Mouse (Mus musculus) urinary bladder, postnatal 36 days (tissue): ENCODE data around the gene Obox3.
"Not testable (repeated sequence)": the region's sequence is repeated elsewhere in the genome, so short reads cannot be mapped to it uniquely, and the experiment has no call there.

Source experiments
- DNase-seq, 2 experiments: peaks; one replicate each; pipeline ENCODE4 v3.0.0; 2022; ENCODE audit warnings: low spot score in 2 of 2, mixed read lengths in 1 of 2

The Obox3 gene

DNA sequence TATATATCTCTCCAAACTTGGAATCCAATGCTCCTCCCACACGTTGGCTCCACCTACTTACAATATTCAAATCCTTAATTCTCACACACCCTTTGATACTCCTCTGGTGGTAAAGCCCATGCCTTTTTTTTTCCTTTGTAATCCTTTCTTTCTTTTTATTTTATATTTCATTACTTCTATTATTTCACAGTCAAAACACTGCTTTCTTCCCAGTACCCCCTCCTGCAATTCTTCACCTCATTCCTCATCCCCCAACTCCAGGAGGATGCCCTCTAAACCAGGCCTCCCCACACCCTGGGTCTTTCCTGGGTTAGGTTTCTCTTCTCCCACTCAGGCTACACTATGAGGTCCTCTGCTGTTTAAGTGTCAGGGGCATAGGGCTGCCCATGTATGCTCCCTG, at the start of gene Obox3:
Gene Obox3, minus strand, starts transcription at position 101 of the 400 bp plus-strand sequence.
- DNase-seq, result not testable (repeated sequence)

DNA sequence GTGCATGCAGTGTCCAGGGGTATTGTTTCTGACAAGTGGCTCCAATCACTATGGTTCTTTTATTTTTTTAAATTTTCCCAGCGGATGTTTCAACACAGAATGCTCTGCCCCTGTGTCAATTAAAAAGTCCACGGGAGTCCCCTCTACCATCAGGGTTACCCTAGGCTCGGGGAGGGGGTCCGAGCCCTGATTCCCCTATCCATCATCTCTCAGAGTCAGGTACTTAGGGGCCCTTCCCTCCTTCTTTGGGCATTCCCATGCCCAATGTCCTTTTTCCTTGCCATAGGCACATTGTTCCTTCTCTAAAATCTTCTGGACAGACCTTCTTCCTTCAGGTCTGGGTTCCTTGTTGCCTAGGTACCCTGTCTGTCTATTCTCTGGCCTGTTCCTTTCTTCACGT, 130.3 kb downstream of the Obox3 start:
- not testable (repeated sequence) for DNase-seq
